Mouse (Mus musculus) adrenal gland, postnatal 4 days (tissue): ENCODE results near the gene Leo1. TPM values are rescaled to one million over a fixed set of nuclear protein-coding genes. Genes with fewer than 3 reads are reported as not detected.
"Not testable (repeated sequence)": the region's sequence is repeated elsewhere in the genome, so short reads cannot be mapped to it uniquely, and the experiment has no call there.

ENCODE experiments used
- DNase-seq, 2 experiments: peaks; one replicate each; pipeline ENCODE4 v3.0.0; 2021 to 2022; ENCODE audit warnings: low spot score in 2 of 2, mixed read lengths in 2 of 2
- total RNA-seq, 2 experiments: library from RNA; stranded (reverse); gene quantifications; 2 replicates each; pipeline ENCODE4 v1.2.3; 2021

The Leo1 gene
- total RNA-seq, 2 experiments from 2014 or later = 36.0 to 37.0 TPM

- no peak for DNase-seq
These were observed 16.8 kb upstream of the Leo1 start for GRCm38 (mm10) chr9:75424358-75425150.

GRCm38 (mm10) chr9:75425796-75426391, 15.4 kb upstream of the Leo1 start:
- DNase-seq = no peak

DNA sequence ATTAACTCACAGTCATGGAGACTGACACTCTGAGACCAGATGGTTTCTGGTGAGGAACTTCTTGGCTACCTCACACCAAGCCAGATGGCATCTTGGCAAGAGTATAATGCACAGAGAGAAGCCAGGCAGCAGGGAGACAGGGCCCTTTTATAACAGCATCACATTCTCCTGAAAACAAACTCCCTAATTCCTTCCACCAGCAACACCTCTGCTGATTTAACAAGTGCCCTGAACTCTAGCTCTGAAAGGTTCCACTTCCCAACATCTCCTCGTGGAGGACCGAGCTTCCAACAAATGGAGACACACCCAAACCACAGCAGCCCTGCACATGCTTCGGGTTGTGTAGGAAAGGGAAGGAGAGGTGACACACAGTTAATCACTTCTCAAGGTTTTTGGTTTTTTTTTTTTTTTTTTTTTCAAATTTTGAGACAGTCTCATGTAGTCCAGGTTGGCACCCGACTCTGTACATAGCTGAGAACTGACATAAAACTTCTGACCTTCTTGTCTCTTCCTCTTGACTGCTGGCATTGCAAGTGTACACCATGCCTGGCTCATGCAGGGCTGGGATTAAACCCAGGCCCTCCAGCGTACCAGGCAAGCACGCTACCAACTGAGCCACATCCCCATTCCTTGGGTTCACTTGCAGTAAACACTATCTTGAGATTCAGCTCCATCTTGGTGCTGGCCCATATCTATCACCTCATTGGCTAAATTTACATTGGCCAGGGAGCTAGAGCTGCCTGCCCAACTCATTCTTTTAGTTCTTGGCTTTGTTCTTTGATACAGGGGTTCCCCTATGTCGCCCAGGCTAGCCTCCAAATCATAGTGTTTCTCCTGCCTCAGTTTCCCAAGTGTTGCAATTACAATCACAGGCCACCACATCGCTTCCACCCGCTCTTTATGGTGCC, 13.7 kb upstream of the Leo1 start:
- no peak for DNase-seq

GRCm38 (mm10) chr9:75428274-75428600, 13.1 kb upstream of the Leo1 start:
- DNase-seq = no peak

DNA sequence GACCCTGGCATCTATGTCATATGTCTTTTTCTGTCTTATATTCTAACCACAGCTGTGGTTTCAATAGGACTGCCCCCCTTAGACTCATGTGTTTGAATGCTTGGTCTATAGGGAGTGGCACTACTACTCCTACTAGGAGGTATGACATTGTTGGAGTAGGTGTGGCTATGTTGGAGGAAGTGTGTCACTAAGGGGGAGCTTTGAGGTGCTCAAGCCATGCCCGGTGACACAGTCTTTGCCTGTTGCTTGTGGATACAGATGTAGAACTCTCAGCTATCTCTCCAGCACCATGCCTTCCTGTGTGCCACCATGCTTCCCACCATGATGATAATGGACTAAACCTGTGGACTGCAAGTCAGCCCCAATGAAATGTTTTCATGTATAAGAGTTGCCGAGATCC, 12.3 kb upstream of the Leo1 start:
- DNase-seq = no peak

DNA sequence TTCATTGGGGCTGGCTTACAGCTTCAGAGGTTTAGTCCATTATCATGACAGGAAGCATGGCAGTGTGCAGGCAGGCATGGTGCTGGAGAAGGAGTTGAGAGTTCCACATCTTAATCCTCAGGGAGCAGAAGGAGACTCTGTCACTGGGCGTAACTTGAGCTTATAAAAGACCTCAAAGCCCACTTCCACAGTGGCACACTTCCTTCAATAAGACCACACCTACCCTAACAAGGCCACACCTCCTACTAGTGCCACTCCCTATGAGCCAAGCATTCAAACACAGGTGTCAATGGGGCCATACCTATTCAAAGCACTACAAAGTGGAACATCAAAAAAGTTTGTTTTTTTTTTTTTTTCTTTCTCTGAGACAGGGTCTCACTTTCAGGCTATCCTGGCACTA, 11.7 kb upstream of the Leo1 start:
- no peak for DNase-seq

GRCm38 (mm10) chr9:75430822-75431621, 10.3 kb upstream of the Leo1 start:
- DNase-seq = no peak

GRCm38 (mm10) chr9:75432694-75433093, 8.6 kb upstream of the Leo1 start:
- no peak for DNase-seq

GRCm38 (mm10) chr9:75434172-75434793, 7.0 kb upstream of the Leo1 start:
- DNase-seq = no peak

- DNase-seq = no peak
These were observed 6.5 kb upstream of the Leo1 start for GRCm38 (mm10) chr9:75434872-75435271.

DNA sequence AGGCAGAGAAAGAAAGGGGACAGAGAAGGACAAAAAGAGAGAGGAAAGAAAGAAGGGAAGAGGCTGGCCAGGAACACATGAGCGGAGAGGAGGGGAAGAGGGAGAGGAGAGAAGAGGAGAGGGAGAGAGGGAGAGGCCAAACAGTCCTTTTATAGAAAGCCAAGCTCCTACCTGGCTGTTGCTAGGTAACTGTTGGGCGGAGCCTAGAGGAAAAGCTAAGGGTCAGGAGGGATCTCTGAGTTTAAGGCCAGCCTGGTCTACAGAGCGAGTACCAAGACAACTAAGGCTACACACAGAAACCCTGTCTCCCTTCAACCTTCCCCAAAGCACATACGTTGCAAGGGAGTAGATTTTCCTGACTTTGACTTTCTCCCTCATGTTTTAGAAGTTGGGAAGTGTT, 6.0 kb upstream of the Leo1 start:
- no peak for DNase-seq

DNA sequence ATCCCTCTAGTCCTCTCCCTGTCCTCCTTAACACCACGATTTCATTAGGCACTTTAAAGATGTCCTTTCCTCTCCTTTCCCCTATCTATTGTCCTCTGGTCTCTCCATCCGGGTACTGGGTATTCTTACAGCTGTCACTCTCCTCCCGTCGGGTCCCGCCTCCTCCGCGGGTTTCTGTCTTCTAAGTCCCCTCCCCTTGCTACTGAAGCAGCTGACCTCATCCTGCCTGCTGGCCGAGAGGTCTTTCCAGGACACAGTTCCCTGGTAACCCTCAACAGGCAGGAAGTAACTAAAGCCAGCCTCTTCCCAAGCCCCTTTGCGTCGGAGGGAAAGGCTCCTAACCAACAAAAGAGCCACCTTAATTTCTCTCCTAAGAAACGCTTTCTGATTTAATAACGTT, 5.4 kb upstream of the Leo1 start:
- DNase-seq = peak; percentile 28 to 61

GRCm38 (mm10) chr9:75437653-75438385, 3.5 kb upstream of the Leo1 start:
- DNase-seq = no peak

DNA sequence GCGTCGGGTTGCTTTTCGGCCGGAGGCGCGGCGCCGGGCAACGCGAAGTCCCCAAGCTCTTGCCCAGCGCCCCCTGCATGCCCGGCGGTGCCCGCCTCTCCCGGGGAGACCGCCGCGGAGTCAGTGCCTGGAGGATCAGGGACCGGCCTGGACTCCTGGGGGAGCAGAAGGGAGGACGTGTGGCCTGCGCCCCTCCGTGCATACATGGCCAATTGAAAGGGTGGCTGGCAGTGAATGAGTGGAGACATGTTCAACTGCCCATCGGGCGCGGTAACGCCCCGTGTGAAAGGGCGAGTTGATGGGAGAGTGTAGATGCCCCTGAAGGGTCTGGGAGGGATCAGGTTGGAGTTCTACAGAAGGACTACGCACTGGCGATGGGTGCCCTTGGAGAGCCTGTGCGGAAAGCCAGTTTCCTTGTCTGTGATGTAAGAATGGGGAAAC, 387 bp downstream of the Leo1 start:
- DNase-seq = no peak

DNA sequence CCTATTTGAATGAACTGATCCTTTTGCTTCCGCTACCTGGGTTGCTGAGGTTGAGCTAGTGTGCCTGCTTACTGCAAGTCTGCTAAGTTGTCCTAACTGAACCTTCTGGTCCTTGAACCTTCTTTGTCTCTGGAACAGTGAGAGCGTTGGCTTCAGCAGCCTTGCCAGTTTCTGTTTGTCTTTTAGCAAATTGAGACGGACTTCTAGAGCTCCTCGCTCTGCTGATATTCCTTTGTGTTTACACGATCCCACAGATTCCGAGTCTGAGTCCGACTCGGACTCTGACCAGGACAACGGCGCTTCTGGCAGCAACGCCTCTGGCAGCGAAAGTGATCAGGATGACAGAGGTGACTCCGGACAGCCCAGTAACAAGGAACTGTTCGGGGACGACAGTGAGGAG, 3.7 kb downstream of the Leo1 start:
- no peak for DNase-seq

GRCm38 (mm10) chr9:75446574-75446973, 5.2 kb downstream of the Leo1 start:
- DNase-seq = not testable (repeated sequence)

DNA sequence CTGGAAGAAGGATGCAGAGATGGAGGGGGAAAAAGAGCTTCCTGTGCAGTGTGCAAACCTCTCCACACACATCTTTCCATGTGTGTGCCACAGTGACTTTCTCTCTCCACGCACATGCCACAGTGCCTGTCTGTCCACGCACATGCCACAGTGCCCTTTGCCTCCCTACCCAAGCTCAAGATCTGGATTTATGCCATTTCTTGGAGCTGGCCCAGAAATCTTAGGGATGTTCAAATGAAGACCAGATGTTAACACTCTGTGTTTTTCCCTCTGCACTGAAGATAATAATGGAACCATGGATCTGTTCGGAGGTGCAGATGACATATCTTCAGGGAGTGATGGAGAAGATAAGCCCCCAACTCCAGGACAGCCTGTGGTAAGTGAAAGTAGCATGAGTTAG, 6.7 kb downstream of the Leo1 start:
- DNase-seq = no peak

DNA sequence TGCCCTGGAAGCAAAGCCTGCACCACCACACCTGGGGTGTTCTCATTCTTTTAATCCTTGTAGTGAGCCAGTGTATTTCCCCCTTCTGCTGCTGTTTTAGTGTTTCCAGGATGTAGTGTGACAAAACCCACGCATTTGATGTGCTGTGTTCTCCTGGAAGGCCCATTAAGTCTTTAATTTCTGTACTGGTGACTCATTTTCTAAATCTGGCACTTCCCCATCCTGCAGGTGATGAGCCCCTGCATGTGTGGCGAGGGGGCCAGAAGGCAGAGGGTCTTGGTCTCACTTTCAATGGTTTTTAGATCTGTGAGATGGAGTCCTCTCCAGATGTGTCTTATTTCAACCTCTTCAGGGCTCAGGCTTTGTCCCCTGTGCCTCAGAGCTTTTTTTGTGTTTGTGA, 12.7 kb downstream of the Leo1 start:
- DNase-seq = no peak

- no peak for DNase-seq
These were observed 14.4 kb downstream of the Leo1 start for GRCm38 (mm10) chr9:75455684-75456083.

GRCm38 (mm10) chr9:75463050-75463660, 21.8 kb downstream of the Leo1 start:
- no peak for DNase-seq
